Comparison of ENCODE assay signal across 20 mouse cellular contexts in genomic region chr19:10685081-10685480, GRCm38 (mm10). TPM values are rescaled to one million over a fixed set of nuclear protein-coding genes. Genes with fewer than 3 reads are reported as not detected.
"Had no signal": no experiment of that assay in that cellular context is flagged by ENCODE, and none has a peak within 500 bp of the region (broad histone marks: within the 10 kb centered on the region; RNA-seq: fewer than 3 reads in every experiment).

No protein-coding gene starts in this region.

- DNase-seq: left cerebral cortex, postnatal 4 days; midbrain, embryonic 14.5 days; right cerebral cortex, adult 18-20 months; right cerebral cortex, postnatal 25 days; thymus, adult 18-20 months; thymus, postnatal 14 days had no signal

- ATAC-seq: intestine, postnatal 0 days had no signal

- H3K36me3 ChIP-seq: limb, embryonic 13.5 days; midbrain, embryonic 10.5 days; neural tube, embryonic 15.5 days had no signal

- H3K4me3 ChIP-seq: layer of hippocampus, adult 2 months; limb, embryonic 13.5 days; midbrain, embryonic 10.5 days; myocyte; neural tube, embryonic 15.5 days had no signal

- H3K27me3 ChIP-seq: limb, embryonic 13.5 days; neural tube, embryonic 15.5 days had no signal

- H3K27ac ChIP-seq: layer of hippocampus, adult 2 months; limb, embryonic 13.5 days; liver, embryonic 14.5 days; midbrain, embryonic 10.5 days; neural tube, embryonic 15.5 days had no signal

RNA-seq across cellular contexts. Expression of gene Pga5, which starts 7.2 kb away (rescaled TPM):
- total RNA-seq: layer of hippocampus, adult 2 months; layer of hippocampus, postnatal 14 days; left cerebral cortex, adult 18-20 months; left cerebral cortex, postnatal 10 days; left cerebral cortex, postnatal 4 days; liver, adult 2 months had no signal
- polyA plus RNA-seq: liver, adult 2 months; lung, embryonic 16.5 days; midbrain, embryonic 10.5 days; midbrain, embryonic 14.5 days; neural tube, embryonic 11.5 days; neural tube, embryonic 15.5 days; small intestine, adult 2 months had no signal

RNA-seq across cellular contexts. Expression of gene Cd5, which starts 53.7 kb away (rescaled TPM):
- total RNA-seq: layer of hippocampus, adult 2 months; left cerebral cortex, postnatal 4 days had no signal
- polyA plus RNA-seq: midbrain, embryonic 10.5 days; myocyte had no signal
